Mouse (Mus musculus): ENCODE measurements around the gene Gm20721. TPM values are rescaled to one million over a fixed set of nuclear protein-coding genes. Genes with fewer than 3 reads are reported as not detected.
"Not testable (repeated sequence)": the region's sequence is repeated elsewhere in the genome, so short reads cannot be mapped to it uniquely, and the experiment has no call there.

Gene Gm20721
- total RNA-seq, 2 experiments from 2014 or later = 4.8 to 6.4 TPM

- peak; percentile 66 to 82 for DNase-seq (ENCODE audit: low spot score in 2 of 2)
These were observed 15.8 kb downstream of the Gm20721 start for GRCm38 (mm10) chr2:174330616-174331191.

GRCm38 (mm10) chr2:174329663-174330615 lies 16.6 kb downstream of the Gm20721 start:
- DNase-seq (ENCODE audit: low spot score in 2 of 2) = peak; percentile 91 to 92

GRCm38 (mm10) chr2:174328926-174329662 lies 17.4 kb downstream of the Gm20721 start:
- DNase-seq (ENCODE audit: low spot score in 2 of 2) = peak in 1 of 2 experiments; percentile 31

GRCm38 (mm10) chr2:174328358-174328905 lies 18.1 kb downstream of the Gm20721 start:
- DNase-seq (ENCODE audit: low spot score in 2 of 2) = peak; percentile 42 to 50

- peak; percentile 46 to 58 for DNase-seq (ENCODE audit: low spot score in 2 of 2)
These were observed 19.1 kb downstream of the Gm20721 start for GRCm38 (mm10) chr2:174327295-174327981.

- no peak for DNase-seq (ENCODE audit: low spot score in 2 of 2)
These were observed 20.0 kb downstream of the Gm20721 start for GRCm38 (mm10) chr2:174326481-174326880.

GRCm38 (mm10) chr2:174325989-174326388 lies 20.5 kb downstream of the Gm20721 start:
- no peak for DNase-seq (ENCODE audit: low spot score in 2 of 2)

GRCm38 (mm10) chr2:174316661-174317060 lies 29.9 kb downstream of the Gm20721 start:
- DNase-seq (ENCODE audit: low spot score in 2 of 2) = no peak

- not testable (repeated sequence) for DNase-seq (ENCODE audit: low spot score in 2 of 2)
These were observed 31.1 kb downstream of the Gm20721 start for GRCm38 (mm10) chr2:174315445-174315844.

- no peak for DNase-seq (ENCODE audit: low spot score in 2 of 2)
These were observed 33.9 kb downstream of the Gm20721 start for GRCm38 (mm10) chr2:174312661-174313060.

- DNase-seq (ENCODE audit: low spot score in 2 of 2) = peak in 1 of 2 experiments; percentile 60
These were observed 34.3 kb downstream of the Gm20721 start for GRCm38 (mm10) chr2:174312118-174312647.

GRCm38 (mm10) chr2:174311613-174312012 lies 34.9 kb downstream of the Gm20721 start:
- no peak for DNase-seq (ENCODE audit: low spot score in 2 of 2)

- peak in 1 of 2 experiments; percentile 50 for DNase-seq (ENCODE audit: low spot score in 2 of 2)
These were observed 35.5 kb downstream of the Gm20721 start for GRCm38 (mm10) chr2:174310913-174311514.

- no peak for DNase-seq (ENCODE audit: low spot score in 2 of 2)
These were observed 38.6 kb downstream of the Gm20721 start for GRCm38 (mm10) chr2:174307903-174308302.

GRCm38 (mm10) chr2:174305646-174306045 lies 40.9 kb downstream of the Gm20721 start:
- DNase-seq (ENCODE audit: low spot score in 2 of 2) = no peak

- DNase-seq (ENCODE audit: low spot score in 2 of 2) = no peak
These were observed 44.0 kb downstream of the Gm20721 start for GRCm38 (mm10) chr2:174302526-174302925.

- no peak for DNase-seq (ENCODE audit: low spot score in 2 of 2)
These were observed 45.8 kb downstream of the Gm20721 start for GRCm38 (mm10) chr2:174300666-174301065.

- DNase-seq (ENCODE audit: low spot score in 2 of 2) = no peak
These were observed 46.3 kb downstream of the Gm20721 start for GRCm38 (mm10) chr2:174300186-174300585.

GRCm38 (mm10) chr2:174299771-174300160 lies 46.7 kb downstream of the Gm20721 start:
- DNase-seq (ENCODE audit: low spot score in 2 of 2) = no peak

Data from gastrocnemius, postnatal 4 days (tissue).